Mouse (Mus musculus): Measurements from ENCODE around the gene Lin52.

GRCm38 (mm10) chr12:84447386-84447785, 3.8 kb upstream of the Lin52 start:
- TF ChIP-seq CTCF (IDR thresholded peaks at IDR 0.05; ENCODE audit: extremely low read depth, insufficient read depth, insufficient read length, insufficient replicate concordance) (no peak), POLR2A (IDR thresholded peaks at IDR 0.05; ENCODE audit: low read depth, low read length) (no peak)

All from spleen, adult 2 months (tissue).